8 mouse cellular contexts compared by ENCODE assay signal in genomic region chr7:101465850-101466580, GRCm38 (mm10). TPM values are rescaled to one million over a fixed set of nuclear protein-coding genes. Genes with fewer than 3 reads are reported as not detected.
DNase-seq lines count a peak whose midpoint lies in the region; ATAC-seq lines count a peak whose summit lies in the region.
"Had no signal": no experiment of that assay in that cellular context is flagged by ENCODE, and none has a peak within 500 bp of the region (broad histone marks: within the 10 kb centered on the region; RNA-seq: fewer than 3 reads in every experiment).

No protein-coding gene starts in this region.

- 88% methylated on average over 8 of the region's 8 CpGs for WGBS in neural tube, embryonic 13.5 days
- WGBS in neural tube, embryonic 15.5 days, result 90% methylated on average over 8 of the region's 8 CpGs

- H3K4me1 ChIP-seq in neural tube, embryonic 13.5 days (replicated peaks), result peaks cover 65% of the 10 kb centered on the region
- peaks cover 29% of the 10 kb centered on the region for H3K4me1 ChIP-seq in neural tube, embryonic 15.5 days

- no peak overlapping the region for H3K9ac ChIP-seq in neural tube, embryonic 13.5 days
- H3K9ac ChIP-seq in neural tube, embryonic 15.5 days (replicated peaks), result no peak overlapping the region

- no peaks in the 10 kb centered on the region for H3K9me3 ChIP-seq in neural tube, embryonic 13.5 days
- H3K9me3 ChIP-seq in neural tube, embryonic 15.5 days (replicated peaks), result no peaks in the 10 kb centered on the region

- H3K4me2 ChIP-seq in neural tube, embryonic 13.5 days, result no peak overlapping the region
- H3K4me2 ChIP-seq in neural tube, embryonic 15.5 days, result no peak overlapping the region

- H3K4me3 ChIP-seq in neural tube, embryonic 13.5 days, result no peak overlapping the region
- no peak overlapping the region for H3K4me3 ChIP-seq in neural tube, embryonic 15.5 days (replicated peaks)
- H3K4me3 ChIP-seq: erythroblast, embryonic 14.5 days had no signal

- no peaks in the 10 kb centered on the region for H3K27me3 ChIP-seq in neural tube, embryonic 13.5 days
- no peaks in the 10 kb centered on the region for H3K27me3 ChIP-seq in neural tube, embryonic 15.5 days (replicated peaks)

- peak overlapping the region; percentile 49; the same call in 1 of the 2 replicates for H3K27ac ChIP-seq in neural tube, embryonic 13.5 days (replicated peaks)
- H3K27ac ChIP-seq in neural tube, embryonic 15.5 days (replicated peaks), result no peak overlapping the region

- no peaks in the 10 kb centered on the region for H3K36me3 ChIP-seq in neural tube, embryonic 13.5 days
- no peaks in the 10 kb centered on the region for H3K36me3 ChIP-seq in neural tube, embryonic 15.5 days

- no peak for ATAC-seq in neural tube, embryonic 13.5 days (ENCODE audit: low read depth)
- ATAC-seq in neural tube, embryonic 15.5 days (ENCODE audit: low FRiP score), result no peak

- peak; percentile 91 for DNase-seq in induced T-regulatory cell, adult 2 months (ENCODE audit: low read depth)
- DNase-seq in lung, adult 18-20 months, result peak; percentile 50 to 59
- DNase-seq in ovary, postnatal 14 days (ENCODE audit: low spot score), result no peak
- DNase-seq in gastrocnemius, postnatal 4 days (ENCODE audit: low spot score in 2 of 2), result no peak
- no peak for DNase-seq in urinary bladder, postnatal 36 days (ENCODE audit: low spot score in 2 of 2)

RNA-seq across cellular contexts. Expression of gene Pde2a, which starts 44.5 kb away (rescaled TPM):
- polyA plus RNA-seq in neural tube, embryonic 13.5 days (2015; fragmentation: Nextera tagmentation; extraction: Ambion mirVana), result 43.6 TPM in 2 replicates
- polyA plus RNA-seq in neural tube, embryonic 15.5 days (2015; fragmentation: Nextera tagmentation; extraction: Ambion mirVana), result 27.9 and 28.5 TPM in 2 replicates
- total RNA-seq in gastrocnemius, postnatal 4 days (2021), result 10 to 100 TPM; 60.7 to 61.2 TPM

RNA-seq across cellular contexts. Expression of gene Gm45837, which starts 55.3 kb away (rescaled TPM):
- not detected in 2 replicates for polyA plus RNA-seq in neural tube, embryonic 13.5 days (2015; fragmentation: Nextera tagmentation; extraction: Ambion mirVana)
- polyA plus RNA-seq in neural tube, embryonic 15.5 days (2015; fragmentation: Nextera tagmentation; extraction: Ambion mirVana), result 0.99 TPM in 1 of 2 replicates, not detected in the other
- total RNA-seq in gastrocnemius, postnatal 4 days (2021), result not detected
- polyA plus RNA-seq: erythroblast, embryonic 14.5 days had no signal

Comparison
In these comparisons a context has a peak if more than half of its experiments do, and no peak if none do; other contexts are left out.
1. DNase-seq: peak in induced T-regulatory cell, adult 2 months (single experiment) and lung, adult 18-20 months (2 of 2); none in ovary, postnatal 14 days (single experiment), gastrocnemius, postnatal 4 days (0 of 2) and urinary bladder, postnatal 36 days (0 of 2).